Mouse (Mus musculus) spleen, adult 2 months (tissue): ENCODE measurements around the gene Nepro.

Source experiments
- CTCF ChIP-seq: fragments of 200-500 bp; IDR thresholded peaks from 2 replicates; pipeline ENCODE4 v1.5.1; 2011; ENCODE audit warnings: mild to moderate bottlenecking, inconsistent platforms; ENCODE audit not compliant: insufficient read depth, insufficient read length, insufficient replicate concordance; ENCODE audit errors: extremely low read depth
- POLR2A ChIP-seq: fragments of 200-500 bp; IDR thresholded peaks from 2 replicates; pipeline ENCODE4 v1.6.1; 2011; ENCODE audit warnings: low read depth, low read length, inconsistent platforms

DNA sequence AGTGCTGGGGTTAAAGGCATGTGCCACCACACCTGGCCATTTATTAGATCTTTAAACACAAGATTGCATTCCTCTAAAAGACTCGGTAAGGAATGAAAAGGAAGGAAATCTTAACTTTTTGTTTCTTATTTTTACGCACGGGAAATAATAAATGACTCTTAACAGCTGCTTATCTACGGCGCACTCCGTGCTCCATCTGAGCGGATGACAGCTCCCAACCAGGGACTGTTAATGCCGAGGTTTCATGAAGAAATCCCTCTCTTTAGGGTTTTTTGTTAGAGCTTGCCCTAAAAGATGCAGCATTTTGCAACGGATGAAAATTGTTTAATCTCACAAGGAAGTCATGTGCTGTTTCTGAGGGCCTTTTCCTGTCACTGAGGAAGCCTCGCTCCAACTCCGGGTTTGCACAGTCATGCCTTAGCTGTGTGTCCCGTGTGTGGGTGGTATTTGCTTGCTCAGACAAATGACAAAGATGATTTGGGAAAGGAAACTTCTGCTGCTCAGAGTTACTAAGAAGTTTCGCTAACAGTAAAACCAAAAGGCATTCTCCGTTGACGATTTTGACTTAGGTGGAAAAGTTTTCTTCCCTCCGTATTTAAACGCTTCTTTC lies 54.5 kb downstream of the Nepro start:
- TF ChIP-seq CTCF = no peak
- no peak for TF ChIP-seq POLR2A
